11 mouse cellular contexts compared by ENCODE assay signal in genomic region chr10:77927375-77927774, GRCm38 (mm10). TPM values are rescaled to one million over a fixed set of nuclear protein-coding genes. Genes with fewer than 3 reads are reported as not detected.
"Had no signal": no experiment of that assay in that cellular context is flagged by ENCODE, and none has a peak within 500 bp of the region (broad histone marks: within the 10 kb centered on the region; RNA-seq: fewer than 3 reads in every experiment).

No protein-coding gene starts in this region.

- DNase-seq: liver, postnatal 0 days; lung, adult 2 months; lung, postnatal 14 days; lung, postnatal 36 days; right cerebral cortex, postnatal 14 days; thymus, adult 18-20 months; thymus, postnatal 25 days; thymus, postnatal 4 days had no signal

RNA-seq across cellular contexts. Expression of gene Lrrc3, which starts 25.0 kb away (rescaled TPM):
- total RNA-seq: megakaryocyte progenitor cell, adult 5-6 weeks; monocyte, adult 5-6 weeks had no signal
- polyA plus RNA-seq: macrophage had no signal
